Mouse (Mus musculus) liver, adult 2 months (tissue): ENCODE results near the gene Stag1.

Experiments used
- CTCF ChIP-seq: fragments of 200-500 bp; IDR thresholded peaks from 2 replicates; pipeline ENCODE4 v1.5.1; 2011; ENCODE audit warnings: low read depth, low read length, control low read depth
- POLR2A ChIP-seq: fragments of 200-500 bp; IDR thresholded peaks from 2 replicates; pipeline ENCODE4 v1.6.1; 2011; ENCODE audit warnings: low read length, control low read depth; ENCODE audit not compliant: insufficient read depth; ENCODE audit errors: extremely low read depth

- no peak for TF ChIP-seq CTCF
- no peak for TF ChIP-seq POLR2A
Observed at GRCm38 (mm10) chr9:100987006-100987405, 389.4 kb downstream of the Stag1 start.
